Mouse (Mus musculus) CH12.LX (cell line): ENCODE measurements around the gene Adsl.

Experiments used
- CTCF ChIP-seq, 2 experiments: IDR thresholded peaks in 1 of 2; conservative IDR thresholded peaks in 1 of 2; 2 replicates each; pipeline ENCODE4 v1.5.1; 2011 to 2012; ENCODE audit warnings: low read depth in 2 of 2, low read length in 2 of 2, improper control_type of control experiment in 1 of 2, inconsistent platforms in 1 of 2, mild to moderate bottlenecking in 1 of 2, moderate library complexity in 1 of 2
- E2F4 ChIP-seq: IDR thresholded peaks from 2 replicates; pipeline ENCODE4 v1.6.1; 2011; ENCODE audit warnings: low read depth, low read length, improper control_type of control experiment; ENCODE audit not compliant: insufficient replicate concordance
- GABPA ChIP-seq: IDR thresholded peaks from 2 replicates; pipeline ENCODE4 v1.6.1; 2012; ENCODE audit warnings: low read depth, low read length, improper control_type of control experiment, inconsistent platforms; ENCODE audit not compliant: insufficient replicate concordance
- MAFK ChIP-seq: IDR thresholded peaks from 2 replicates; pipeline ENCODE4 v1.6.1; 2011; ENCODE audit warnings: low read length, improper control_type of control experiment; ENCODE audit not compliant: insufficient replicate concordance
- MAZ ChIP-seq: IDR thresholded peaks from 2 replicates; pipeline ENCODE4 v1.6.1; 2012; ENCODE audit warnings: low read depth, mild to moderate bottlenecking, inconsistent platforms, low read length, improper control_type of control experiment, moderate library complexity
- MXI1 ChIP-seq: IDR thresholded peaks from 2 replicates; pipeline ENCODE4 v1.6.1; 2011; ENCODE audit warnings: mild to moderate bottlenecking, low read depth, low read length, improper control_type of control experiment
- NELFE ChIP-seq: IDR thresholded peaks from 2 replicates; pipeline ENCODE4 v1.6.1; 2011; ENCODE audit warnings: low read depth, low read length, improper control_type of control experiment
- POLR2A ChIP-seq: IDR thresholded peaks from 2 replicates; pipeline ENCODE4 v1.6.1; 2011; ENCODE audit warnings: low read depth, mild to moderate bottlenecking, improper control_type of control experiment, low read length
- POLR2AphosphoS2 ChIP-seq: IDR thresholded peaks from 2 replicates; pipeline ENCODE4 v1.6.1; 2011; ENCODE audit warnings: low read depth, low read length, improper control_type of control experiment
- RAD21 ChIP-seq: IDR thresholded peaks from 2 replicates; pipeline ENCODE4 v1.6.1; 2011; ENCODE audit warnings: low read depth, mild to moderate bottlenecking, low read length, improper control_type of control experiment, moderate library complexity
- SMC3 ChIP-seq: IDR thresholded peaks from 2 replicates; pipeline ENCODE4 v1.6.1; 2011; ENCODE audit warnings: low read depth, low read length, improper control_type of control experiment
- TCF12 ChIP-seq: IDR thresholded peaks from 2 replicates; pipeline ENCODE4 v1.6.1; 2014; ENCODE audit warnings: low read depth, mild to moderate bottlenecking, inconsistent platforms, low read length, improper control_type of control experiment

- TF ChIP-seq MAZ: no peak
- TF ChIP-seq POLR2AphosphoS2: no peak
- no peak for TF ChIP-seq MXI1
- TF ChIP-seq RAD21: no peak; the same call in none of the 2 replicates
- no peak for TF ChIP-seq CTCF (conservative IDR thresholded peaks at IDR 0.05 in 1 of 2, IDR thresholded peaks at IDR 0.05 in 1 of 2; ENCODE audit: low read depth in 2 of 2, low read length in 2 of 2)
- no peak for TF ChIP-seq SMC3
- TF ChIP-seq TCF12: no peak
- TF ChIP-seq POLR2A: no peak
- TF ChIP-seq MAFK: no peak
- no peak for TF ChIP-seq E2F4
- no peak for TF ChIP-seq GABPA
- TF ChIP-seq NELFE: no peak
Observed at GRCm38 (mm10) chr15:80941468-80942040, 6.7 kb upstream of the Adsl start.
